Mouse (Mus musculus): Measurements from ENCODE around the gene 4931428L18Rik. TPM values are rescaled to one million over a fixed set of nuclear protein-coding genes. Genes with fewer than 3 reads are reported as not detected.

The 4931428L18Rik gene
- polyA plus RNA-seq, 1 experiment from 2014 or later: not detected

DNA sequence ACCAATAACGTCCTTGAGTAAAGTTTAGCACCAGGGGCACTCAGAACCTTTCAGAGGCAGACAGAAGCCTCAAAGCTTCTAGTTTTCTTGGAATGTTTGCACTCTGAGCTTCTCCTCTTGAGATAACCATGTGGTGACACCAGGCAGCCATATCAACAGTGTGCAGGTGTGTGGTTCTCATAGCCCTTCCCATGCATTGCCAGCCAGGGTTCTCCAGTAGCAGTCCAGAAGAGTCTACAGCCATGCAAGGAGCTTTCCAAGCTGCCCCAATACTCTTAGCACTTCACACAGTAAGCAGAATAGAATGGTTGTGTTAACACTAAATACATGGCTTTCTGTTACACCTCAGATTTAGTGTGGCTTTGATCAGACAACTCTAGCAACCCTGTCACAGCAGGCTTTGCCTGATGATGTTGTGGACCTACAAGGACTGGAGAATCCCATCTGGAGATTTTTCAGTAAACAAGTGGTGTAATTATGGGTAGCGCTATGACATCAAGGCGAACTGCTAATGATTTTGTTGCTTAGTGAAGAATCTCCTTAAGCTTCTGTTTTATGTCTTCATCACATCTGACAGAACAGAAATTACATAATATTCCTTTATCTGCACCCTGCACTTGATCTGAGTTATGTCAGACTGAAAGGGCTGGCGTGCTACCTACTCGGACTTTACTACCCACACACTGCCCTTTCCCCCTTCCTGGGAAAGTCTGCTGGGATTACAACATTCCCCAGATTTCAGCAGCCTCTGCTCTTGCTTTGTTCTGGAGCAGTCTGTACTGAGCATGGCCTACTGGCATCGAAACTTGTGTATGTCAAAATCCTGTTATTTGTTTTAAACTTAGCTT lies 149.7 kb downstream of the 4931428L18Rik start:
- Histone ChIP-seq H3K36me3 (no peaks in the 10 kb centered on the region), H3K9me3 (no peaks in the 10 kb centered on the region), H3K27me3 (no peaks in the 10 kb centered on the region), H3K4me3 (no peak overlapping the region), H3K9ac (no peak overlapping the region), H3K4me2 (no peak overlapping the region), H3K4me1 (replicated peaks) (no peaks in the 10 kb centered on the region), H3K27ac (replicated peaks) (no peak overlapping the region)
- 83% methylated on average over 6 of the region's 6 CpGs for WGBS
- no peak for ATAC-seq (ENCODE audit: low FRiP score, low read depth)

DNA sequence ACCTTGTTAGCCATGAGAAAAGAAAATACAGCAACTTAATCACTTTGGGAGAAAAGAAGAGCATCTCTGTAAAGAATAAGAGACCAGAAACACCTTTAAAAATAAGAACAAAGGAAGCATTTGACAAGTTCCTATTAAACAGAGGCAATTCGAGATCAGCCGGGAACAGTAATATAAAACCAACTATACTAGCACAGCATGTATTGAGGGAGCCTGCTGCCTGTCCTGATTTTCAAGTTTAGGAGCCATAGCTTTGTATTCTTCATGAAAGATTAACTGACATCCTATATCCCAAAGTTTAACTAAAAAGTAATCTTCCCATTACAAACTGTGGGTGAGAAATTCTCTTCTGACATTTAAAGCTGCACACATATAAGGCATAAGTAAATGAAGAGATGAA lies 151.3 kb downstream of the 4931428L18Rik start:
- no peak overlapping the region for H3K4me2 ChIP-seq
- no peak overlapping the region for H3K4me3 ChIP-seq
- no peaks in the 10 kb centered on the region for H3K4me1 ChIP-seq (replicated peaks)
- H3K9me3 ChIP-seq: no peaks in the 10 kb centered on the region
- ATAC-seq (ENCODE audit: low FRiP score, low read depth): no peak
- WGBS: 88% methylated on average over 2 of the region's 2 CpGs
- no peaks in the 10 kb centered on the region for H3K27me3 ChIP-seq
- H3K9ac ChIP-seq: no peak overlapping the region
- H3K36me3 ChIP-seq: no peaks in the 10 kb centered on the region
- no peak overlapping the region for H3K27ac ChIP-seq (replicated peaks)

- Histone ChIP-seq H3K27me3 (no peaks in the 10 kb centered on the region), H3K9ac (no peak overlapping the region), H3K4me1 (replicated peaks) (no peaks in the 10 kb centered on the region), H3K27ac (replicated peaks) (no peak overlapping the region), H3K4me3 (no peak overlapping the region), H3K9me3 (no peaks in the 10 kb centered on the region), H3K36me3 (no peaks in the 10 kb centered on the region), H3K4me2 (no peak overlapping the region)
- WGBS: 82% methylated on average over 12 of the region's 12 CpGs
- no peak for ATAC-seq (ENCODE audit: low FRiP score, low read depth)
These were observed 157.4 kb downstream of the 4931428L18Rik start for GRCm38 (mm10) chr1:31064817-31065740.

DNA sequence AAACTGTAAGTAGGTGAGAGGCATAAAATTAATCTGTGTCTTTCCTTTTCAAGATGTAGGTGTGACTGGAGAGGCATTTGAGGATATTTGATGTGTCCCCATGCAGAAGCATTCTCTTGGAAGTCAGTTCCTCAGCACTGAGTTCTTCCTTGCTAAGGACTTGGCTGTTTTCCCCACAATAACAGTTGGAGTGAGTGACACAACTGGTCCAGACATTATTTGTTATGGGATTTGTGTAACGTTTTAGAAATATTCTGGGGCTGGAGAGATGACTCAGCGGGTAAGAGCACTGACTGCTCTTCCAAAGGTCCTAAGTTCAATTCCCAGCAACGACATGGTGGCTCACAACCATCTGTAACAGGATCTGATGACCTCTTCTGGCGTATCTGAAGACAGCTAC lies 162.7 kb downstream of the 4931428L18Rik start:
- no peaks in the 10 kb centered on the region for H3K4me1 ChIP-seq (replicated peaks)
- H3K4me3 ChIP-seq: no peak overlapping the region
- WGBS: 85% methylated on average over 4 of the region's 4 CpGs
- H3K9ac ChIP-seq: no peak overlapping the region
- H3K9me3 ChIP-seq: no peaks in the 10 kb centered on the region
- H3K27ac ChIP-seq (replicated peaks): no peak overlapping the region
- no peaks in the 10 kb centered on the region for H3K27me3 ChIP-seq
- no peaks in the 10 kb centered on the region for H3K36me3 ChIP-seq
- no peak overlapping the region for H3K4me2 ChIP-seq
- ATAC-seq (ENCODE audit: low FRiP score, low read depth): no peak

DNA sequence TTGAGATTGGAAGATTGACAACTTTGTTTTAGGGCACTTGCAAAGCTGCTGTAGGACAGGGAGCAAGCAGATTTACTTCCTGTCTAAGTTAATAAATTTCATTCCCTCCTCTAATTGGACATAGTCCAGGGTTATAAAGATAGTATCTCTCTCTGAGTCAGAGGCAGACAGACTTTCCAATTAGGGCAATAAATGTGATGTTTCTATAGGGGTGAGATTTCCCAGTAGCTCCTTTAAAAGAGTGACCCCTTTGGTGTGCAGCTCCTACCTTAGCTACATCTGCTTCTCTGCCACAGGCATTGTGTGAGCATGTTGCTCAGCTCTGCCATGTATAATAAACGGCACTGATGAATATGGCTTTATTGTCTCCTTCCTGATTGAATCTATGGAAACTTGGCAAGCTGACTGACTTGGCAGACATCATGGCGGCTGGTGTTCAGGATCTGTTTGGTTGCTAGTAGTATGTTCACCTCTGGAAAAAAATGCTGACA lies 163.6 kb downstream of the 4931428L18Rik start:
- no peak overlapping the region for H3K4me2 ChIP-seq
- no peak overlapping the region for H3K9ac ChIP-seq
- H3K9me3 ChIP-seq: no peaks in the 10 kb centered on the region
- no peak overlapping the region for H3K4me3 ChIP-seq
- peak; percentile 56; the same call in 1 of the 2 replicates for ATAC-seq (ENCODE audit: low FRiP score, low read depth)
- H3K27me3 ChIP-seq: no peaks in the 10 kb centered on the region
- no peaks in the 10 kb centered on the region for H3K36me3 ChIP-seq
- no peaks in the 10 kb centered on the region for H3K4me1 ChIP-seq (replicated peaks)
- 59% methylated on average over 2 of the region's 2 CpGs for WGBS
- no peak overlapping the region for H3K27ac ChIP-seq (replicated peaks)

DNA sequence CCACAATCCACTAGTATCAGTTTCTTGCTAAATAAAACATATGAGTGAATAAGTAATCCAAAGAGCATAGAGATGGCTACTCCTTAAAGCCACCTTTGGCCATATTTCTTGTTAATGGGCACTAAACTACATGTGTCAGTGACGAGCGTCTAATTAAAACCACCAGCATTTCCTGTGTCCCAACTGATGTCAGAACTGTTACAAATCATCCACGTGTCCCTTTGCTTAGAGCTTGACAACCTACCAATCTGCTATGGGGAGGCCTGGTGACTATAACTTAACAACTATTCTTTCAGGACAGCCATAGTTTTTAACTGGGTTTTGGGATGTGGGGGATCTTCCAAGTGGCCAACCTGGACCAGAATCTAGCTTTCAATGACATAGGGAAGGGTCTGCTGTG lies 164.3 kb downstream of the 4931428L18Rik start:
- no peak overlapping the region for H3K27ac ChIP-seq (replicated peaks)
- no peak for ATAC-seq (ENCODE audit: low FRiP score, low read depth)
- no peaks in the 10 kb centered on the region for H3K9me3 ChIP-seq
- H3K9ac ChIP-seq: no peak overlapping the region
- WGBS: 87% methylated on average over 3 of the region's 3 CpGs
- H3K27me3 ChIP-seq: no peaks in the 10 kb centered on the region
- H3K4me1 ChIP-seq (replicated peaks): no peaks in the 10 kb centered on the region
- no peak overlapping the region for H3K4me2 ChIP-seq
- H3K4me3 ChIP-seq: no peak overlapping the region
- H3K36me3 ChIP-seq: no peaks in the 10 kb centered on the region

DNA sequence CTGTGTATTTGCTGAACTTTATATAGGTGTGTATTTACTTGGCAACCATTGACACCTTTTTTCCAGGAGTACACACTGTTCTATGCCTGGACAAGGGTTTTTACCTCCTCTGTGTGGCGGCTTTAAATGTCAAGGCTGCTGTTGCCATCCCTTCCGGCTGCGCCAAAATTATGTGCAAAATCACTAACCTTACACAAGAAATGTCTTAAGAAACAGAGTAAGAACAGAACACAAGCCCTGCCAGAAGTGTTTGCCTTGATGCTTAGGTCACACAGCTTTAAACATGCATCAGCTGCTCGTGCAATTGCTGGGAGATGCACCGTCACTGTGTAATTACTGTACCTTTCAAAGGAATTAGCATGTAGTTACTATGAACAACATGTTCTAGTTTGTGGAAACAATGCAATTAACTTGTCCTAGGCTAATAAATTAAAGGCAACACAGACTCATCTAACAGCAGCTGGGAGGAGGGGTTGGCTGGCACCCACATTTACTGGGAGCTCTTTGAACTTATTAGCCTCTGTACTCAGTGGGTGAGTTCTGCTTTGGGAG lies 171.0 kb downstream of the 4931428L18Rik start:
- Histone ChIP-seq H3K27me3 (no peaks in the 10 kb centered on the region), H3K4me1 (replicated peaks) (no peaks in the 10 kb centered on the region), H3K4me3 (no peak overlapping the region), H3K4me2 (no peak overlapping the region), H3K36me3 (no peaks in the 10 kb centered on the region), H3K27ac (replicated peaks) (no peak overlapping the region), H3K9ac (no peak overlapping the region), H3K9me3 (no peaks in the 10 kb centered on the region)
- 74% methylated on average over 5 of the region's 5 CpGs for WGBS
- no peak for ATAC-seq (ENCODE audit: low FRiP score, low read depth)

- Histone ChIP-seq H3K36me3 (no peaks in the 10 kb centered on the region), H3K4me1 (replicated peaks) (no peaks in the 10 kb centered on the region), H3K9me3 (no peaks in the 10 kb centered on the region), H3K4me3 (no peak overlapping the region), H3K9ac (no peak overlapping the region), H3K27me3 (no peaks in the 10 kb centered on the region), H3K4me2 (no peak overlapping the region), H3K27ac (replicated peaks) (no peak overlapping the region)
- no peak for ATAC-seq (ENCODE audit: low FRiP score, low read depth)
- WGBS: 84% methylated on average over 5 of the region's 5 CpGs
These were observed 172.4 kb downstream of the 4931428L18Rik start for GRCm38 (mm10) chr1:31049954-31050652.

DNA sequence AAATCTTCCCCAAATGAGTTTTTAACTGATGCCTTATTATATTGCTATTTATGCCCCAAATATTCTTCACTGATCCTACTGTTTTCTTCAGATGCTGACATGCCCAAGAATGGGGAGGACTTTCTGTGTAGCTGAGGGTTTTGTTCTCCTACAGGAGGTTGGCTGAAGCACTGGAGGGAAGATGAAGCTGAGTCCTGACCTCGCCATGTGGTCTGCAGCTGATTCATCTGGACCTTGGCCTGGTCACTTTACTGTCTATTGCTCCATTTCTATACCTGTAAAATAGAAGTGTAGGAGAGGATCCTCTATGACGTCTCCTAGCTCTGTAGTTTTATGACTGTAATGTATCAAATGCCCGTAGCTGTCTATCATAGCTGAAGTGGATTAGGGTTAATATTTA lies 179.3 kb downstream of the 4931428L18Rik start:
- H3K4me2 ChIP-seq: no peak overlapping the region
- H3K9ac ChIP-seq: no peak overlapping the region
- 88% methylated on average over 3 of the region's 3 CpGs for WGBS
- H3K4me3 ChIP-seq: no peak overlapping the region
- ATAC-seq (ENCODE audit: low FRiP score, low read depth): no peak
- H3K27ac ChIP-seq (replicated peaks): no peak overlapping the region
- no peaks in the 10 kb centered on the region for H3K36me3 ChIP-seq
- no peaks in the 10 kb centered on the region for H3K27me3 ChIP-seq
- H3K9me3 ChIP-seq: no peaks in the 10 kb centered on the region
- no peaks in the 10 kb centered on the region for H3K4me1 ChIP-seq (replicated peaks)

DNA sequence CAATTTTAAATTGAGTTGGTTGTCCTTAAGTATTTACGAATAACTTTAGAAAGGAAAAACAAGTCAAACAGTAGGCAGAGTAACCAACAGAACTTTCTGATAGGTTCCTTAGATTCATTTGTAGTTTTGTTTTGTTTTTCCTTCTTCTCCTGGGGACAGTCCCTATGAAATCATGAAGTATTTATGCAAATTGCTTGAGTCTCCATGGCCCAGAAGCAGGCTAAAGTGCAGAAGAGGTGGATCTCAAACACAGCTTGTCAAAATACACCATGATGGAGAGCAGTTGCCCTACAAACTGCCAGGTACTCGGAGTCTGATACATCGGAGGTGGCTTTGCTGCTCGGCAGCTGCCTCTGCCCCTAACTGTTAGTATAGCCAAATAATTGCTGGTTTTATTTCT lies 179.7 kb downstream of the 4931428L18Rik start:
- WGBS: 93% methylated on average over 4 of the region's 4 CpGs

DNA sequence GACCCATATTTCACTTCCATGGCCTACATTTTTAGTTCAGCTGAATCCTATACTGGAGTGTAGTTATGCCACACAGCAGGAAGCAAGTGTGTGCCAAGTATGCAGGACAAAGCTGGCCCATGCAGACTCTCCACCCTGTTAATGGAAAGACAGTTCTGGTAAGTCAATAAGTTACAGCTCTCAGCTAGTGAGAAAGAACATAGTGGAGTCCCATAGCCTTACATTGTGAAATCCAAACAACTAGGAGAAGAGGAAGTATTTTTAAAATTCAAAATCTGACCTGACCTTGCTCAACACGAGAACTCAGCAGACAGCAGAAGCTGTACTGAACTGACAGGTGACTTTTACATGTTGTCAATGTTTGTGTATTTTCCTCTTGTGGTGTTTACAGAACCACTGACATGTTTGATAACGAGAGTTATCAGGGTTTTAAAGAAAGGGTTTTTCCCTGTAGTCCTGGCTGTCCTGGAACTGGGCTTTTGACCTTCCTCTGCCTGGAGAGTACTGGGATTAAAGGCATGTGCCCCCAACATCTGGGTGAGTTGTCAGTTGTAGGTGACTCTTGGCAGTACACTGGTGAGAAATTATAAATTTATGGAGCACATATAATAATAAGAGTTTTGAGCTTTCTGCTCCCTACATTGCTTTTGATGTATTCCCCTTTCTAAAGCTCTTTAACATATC lies 188.5 kb downstream of the 4931428L18Rik start:
- H3K4me1 ChIP-seq (replicated peaks): no peaks in the 10 kb centered on the region
- H3K27me3 ChIP-seq: no peaks in the 10 kb centered on the region
- H3K4me2 ChIP-seq: no peak overlapping the region
- no peaks in the 10 kb centered on the region for H3K36me3 ChIP-seq
- no peak overlapping the region for H3K9ac ChIP-seq
- no peak for ATAC-seq (ENCODE audit: low FRiP score, low read depth)
- H3K4me3 ChIP-seq: no peak overlapping the region
- H3K27ac ChIP-seq (replicated peaks): no peak overlapping the region
- WGBS: 74% methylated on average over 2 of the region's 2 CpGs
- H3K9me3 ChIP-seq: no peaks in the 10 kb centered on the region

More for the DNA sequence above, 179.7 kb downstream of the 4931428L18Rik start:
- H3K4me1 ChIP-seq (replicated peaks): no peaks in the 10 kb centered on the region
- H3K9me3 ChIP-seq: no peaks in the 10 kb centered on the region
- no peaks in the 10 kb centered on the region for H3K27me3 ChIP-seq
- no peak overlapping the region for H3K4me2 ChIP-seq
- H3K27ac ChIP-seq (replicated peaks): no peak overlapping the region
- no peaks in the 10 kb centered on the region for H3K36me3 ChIP-seq
- ATAC-seq (ENCODE audit: low FRiP score, low read depth): no peak
- no peak overlapping the region for H3K9ac ChIP-seq
- no peak overlapping the region for H3K4me3 ChIP-seq

Data from hindbrain, embryonic 15.5 days (tissue).